Mouse (Mus musculus) forebrain, embryonic 14.5 days (tissue): ENCODE results near the gene Ank2. TPM values are rescaled to one million over a fixed set of nuclear protein-coding genes. Genes with fewer than 3 reads are reported as not detected.

Experiments used
- ATAC-seq: fragments of 200-750 bp; cut with Nextera tagmentation; 2 replicates; pipeline ENCODE4 v1.8.0; 2017; ENCODE audit warnings: mild to moderate bottlenecking, moderate library complexity
- DNase-seq: peaks from one replicate; pipeline ENCODE4 v3.0.0-alpha.2; 2015; ENCODE audit warnings: low spot score
- H3K27ac ChIP-seq: fragments of 300-500 bp; sonication (generic); 2 replicates; pipeline ENCODE4 v1.5.1; 2014; ENCODE audit warnings: low read depth, mild to moderate bottlenecking, control low read depth, low read length, moderate library complexity
- H3K27me3 ChIP-seq: fragments of 300-500 bp; sonication (generic); replicated peaks from 2 replicates; pipeline ENCODE4 v1.6.1; 2014; ENCODE audit warnings: low read length, control low read depth, mixed read lengths; ENCODE audit not compliant: control insufficient read depth, insufficient read depth
- H3K36me3 ChIP-seq: fragments of 300-500 bp; sonication (generic); 2 replicates; pipeline ENCODE4 v1.6.1; 2014; ENCODE audit warnings: low read length, control low read depth; ENCODE audit not compliant: control insufficient read depth, insufficient read depth
- H3K4me1 ChIP-seq: fragments of 300-500 bp; sonication (generic); 2 replicates; pipeline ENCODE4 v1.6.1; 2014; ENCODE audit warnings: antibody characterized with exemption, low read length, control low read depth; ENCODE audit not compliant: control insufficient read depth, insufficient read depth
- H3K4me2 ChIP-seq: fragments of 300-500 bp; sonication (generic); 2 replicates; pipeline ENCODE4 v1.6.1; 2014; ENCODE audit warnings: mild to moderate bottlenecking, control low read depth, low read length
- H3K4me3 ChIP-seq: fragments of 300-500 bp; sonication (generic); 2 replicates; pipeline ENCODE4 v1.5.1; 2014; ENCODE audit warnings: low read depth, low read length, control low read depth
- H3K9ac ChIP-seq: fragments of 300-500 bp; sonication (generic); 2 replicates; pipeline ENCODE4 v1.6.1; 2014; ENCODE audit warnings: mild to moderate bottlenecking, low read length, control low read depth, moderate library complexity
- H3K9me3 ChIP-seq: fragments of 300-500 bp; sonication (generic); replicated peaks from 2 replicates; pipeline ENCODE4 v1.6.1; 2016; ENCODE audit warnings: low read length, control low read depth, mixed read lengths; ENCODE audit not compliant: control insufficient read depth
- WGBS: fragments of 180-500 bp; shearing (Covaris S2); extraction: QIAGEN DNeasy Blood & Tissue Kit; methylation state at CpG from one replicate; pipeline ENCODE4 v1.1.7; 2014; 5-methylcytosine and 5-hydroxymethylcytosine counted together
- polyA plus RNA-seq: library from polyadenylated mRNA; unstranded; fragments of >200 nt; fragmentation: Nextera tagmentation; extraction: Ambion mirVana; gene quantifications from 2 replicates; pipeline ENCODE4 v1.2.1, GENCODE M21; 2014

Gene Ank2
- polyA plus RNA-seq, 1 experiment from 2014 or later: 61.8 TPM

GRCm38 (mm10) chr3:127265182-127265581, 234.0 kb downstream of the Ank2 start:
- Histone ChIP-seq H3K4me3 (no peak overlapping the region), H3K27me3 (no peaks in the 10 kb centered on the region), H3K27ac (no peak overlapping the region), H3K9ac (no peak overlapping the region), H3K9me3 (no peaks in the 10 kb centered on the region), H3K4me1 (0 out of 2 replicates have a peak, but pooled peaks cover 7% of the 10 kb centered on the region), H3K4me2 (no peak overlapping the region), H3K36me3 (no peaks in the 10 kb centered on the region)
- 84% methylated on average over 3 of the region's 3 CpGs for WGBS
- ATAC-seq: no peak
- DNase-seq: no peak

- no peak for ATAC-seq
- H3K36me3 ChIP-seq: no peaks in the 10 kb centered on the region
- no peak overlapping the region for H3K4me3 ChIP-seq
- no peak overlapping the region for H3K27ac ChIP-seq
- 59% methylated on average over 7 of the region's 7 CpGs for WGBS
- peak; percentile 43 for DNase-seq
- H3K4me2 ChIP-seq: no peak overlapping the region
- H3K27me3 ChIP-seq: no peaks in the 10 kb centered on the region
- no peaks in the 10 kb centered on the region for H3K9me3 ChIP-seq
- H3K4me1 ChIP-seq: peaks cover 15% of the 10 kb centered on the region
- no peak overlapping the region for H3K9ac ChIP-seq
Observed at GRCm38 (mm10) chr3:127260786-127261166, 238.4 kb downstream of the Ank2 start.

- WGBS: 69% methylated on average over 15 of the region's 15 CpGs
- no peak overlapping the region for H3K4me2 ChIP-seq
Observed at GRCm38 (mm10) chr3:127260007-127260785, 239.0 kb downstream of the Ank2 start.

GRCm38 (mm10) chr3:127258466-127259075, 240.6 kb downstream of the Ank2 start:
- Histone ChIP-seq H3K27me3 (no peaks in the 10 kb centered on the region), H3K9me3 (no peaks in the 10 kb centered on the region), H3K4me3 (0 out of 2 replicates have a peak overlapping the region, but pooled peaks have one; percentile 32), H3K36me3 (no peaks in the 10 kb centered on the region), H3K4me2 (peak overlapping the region; percentile 64), H3K4me1 (peaks cover 15% of the 10 kb centered on the region), H3K27ac (no peak overlapping the region), H3K9ac (no peak overlapping the region)
- no peak for DNase-seq
- no peak for ATAC-seq
- 29% methylated on average over 15 of the region's 15 CpGs for WGBS

More at GRCm38 (mm10) chr3:127260007-127260785, 239.0 kb downstream of the Ank2 start:
- ATAC-seq (no peak), DNase-seq (peak; percentile 17)
- Histone ChIP-seq H3K27me3 (no peaks in the 10 kb centered on the region), H3K4me1 (peaks cover 15% of the 10 kb centered on the region), H3K9me3 (no peaks in the 10 kb centered on the region), H3K27ac (no peak overlapping the region), H3K4me3 (no peak overlapping the region), H3K36me3 (no peaks in the 10 kb centered on the region), H3K9ac (no peak overlapping the region)

GRCm38 (mm10) chr3:127257969-127258368, 241.2 kb downstream of the Ank2 start:
- peak overlapping the region; percentile 74 for H3K27ac ChIP-seq
- H3K36me3 ChIP-seq: no peaks in the 10 kb centered on the region
- 0% methylated on average over 18 of the region's 18 CpGs for WGBS
- ATAC-seq (peak; percentile 47), DNase-seq (no peak)
- peak overlapping the region; percentile 64 for H3K4me2 ChIP-seq
- H3K9ac ChIP-seq: peak overlapping the region; percentile 54
- no peaks in the 10 kb centered on the region for H3K9me3 ChIP-seq
- peaks cover 15% of the 10 kb centered on the region for H3K4me1 ChIP-seq
- H3K4me3 ChIP-seq: peak overlapping the region; percentile 32
- no peaks in the 10 kb centered on the region for H3K27me3 ChIP-seq

GRCm38 (mm10) chr3:127257279-127257925, 241.7 kb downstream of the Ank2 start:
- H3K27me3 ChIP-seq: no peaks in the 10 kb centered on the region
- peak; percentile 84 for DNase-seq
- peaks cover 15% of the 10 kb centered on the region for H3K4me1 ChIP-seq
- under 1% methylated on average over 13 of the region's 13 CpGs for WGBS
- peak; percentile 93 for ATAC-seq
- no peaks in the 10 kb centered on the region for H3K9me3 ChIP-seq
- H3K9ac ChIP-seq: peak overlapping the region; percentile 54
- H3K27ac ChIP-seq: peak overlapping the region; percentile 74
- H3K4me3 ChIP-seq: peak overlapping the region; percentile 32
- H3K4me2 ChIP-seq: peak overlapping the region; percentile 64
- H3K36me3 ChIP-seq: no peaks in the 10 kb centered on the region

- DNase-seq: no peak
- H3K4me2 ChIP-seq: no peak overlapping the region
- no peaks in the 10 kb centered on the region for H3K27me3 ChIP-seq
- peaks cover 15% of the 10 kb centered on the region for H3K4me1 ChIP-seq
- H3K27ac ChIP-seq: no peak overlapping the region
- no peaks in the 10 kb centered on the region for H3K9me3 ChIP-seq
- H3K36me3 ChIP-seq: no peaks in the 10 kb centered on the region
- no peak overlapping the region for H3K4me3 ChIP-seq
- no peak overlapping the region for H3K9ac ChIP-seq
- WGBS: 62% methylated on average over 2 of the region's 2 CpGs
- ATAC-seq: no peak
Observed at GRCm38 (mm10) chr3:127256681-127257080, 242.5 kb downstream of the Ank2 start.

GRCm38 (mm10) chr3:127250930-127251329, 248.2 kb downstream of the Ank2 start:
- ATAC-seq: no peak
- Histone ChIP-seq H3K27me3 (no peaks in the 10 kb centered on the region), H3K27ac (no peak overlapping the region), H3K4me2 (no peak overlapping the region), H3K4me1 (no peaks in the 10 kb centered on the region), H3K36me3 (no peaks in the 10 kb centered on the region), H3K9me3 (no peaks in the 10 kb centered on the region), H3K9ac (no peak overlapping the region), H3K4me3 (no peak overlapping the region)
- no peak for DNase-seq
- 52% methylated on average over 5 of the region's 5 CpGs for WGBS
